Mouse (Mus musculus): Measurements from ENCODE around the gene Rad54l. TPM values are rescaled to one million over a fixed set of nuclear protein-coding genes. Genes with fewer than 3 reads are reported as not detected.
A peak's percentile ranks its signal among the peaks of the same experiment; 100 is the strongest.

Rad54l gene
- polyA plus RNA-seq, 1 experiment from 2014 or later, result 18.8 TPM

GRCm38 (mm10) chr4:116160769-116161168 is 37.3 kb upstream of the Rad54l start:
- WGBS, result 72% methylated on average over 3 of the region's 3 CpGs
- Histone ChIP-seq H3K27ac (ENCODE audit: low read length) (no peak overlapping the region), H3K27me3 (replicated peaks; ENCODE audit: control insufficient read depth, insufficient read depth, low read length) (no peaks in the 10 kb centered on the region), H3K36me3 (ENCODE audit: control insufficient read depth, insufficient read depth) (peaks cover 23% of the 10 kb centered on the region), H3K9ac (replicated peaks; ENCODE audit: low read depth, low read length) (no peak overlapping the region), H3K4me1 (replicated peaks; ENCODE audit: control insufficient read depth, insufficient read depth, low read length) (no peaks in the 10 kb centered on the region; the same call in 1 of the 2 replicates), H3K4me3 (replicated peaks; ENCODE audit: low read length) (no peak overlapping the region), H3K4me2 (ENCODE audit: low read length) (no peak overlapping the region), H3K9me3 (ENCODE audit: control insufficient read depth, low read length) (no peaks in the 10 kb centered on the region)
- ATAC-seq, result peak; percentile 38; the same call in 1 of the 2 replicates

GRCm38 (mm10) chr4:116159912-116160311 is 36.4 kb upstream of the Rad54l start:
- peaks cover 31% of the 10 kb centered on the region for H3K36me3 ChIP-seq (ENCODE audit: control insufficient read depth, insufficient read depth)
- peak; percentile 65 for ATAC-seq
- 55% methylated on average over 3 of the region's 3 CpGs for WGBS
- H3K27ac ChIP-seq (ENCODE audit: low read length), result no peak overlapping the region
- H3K27me3 ChIP-seq (replicated peaks; ENCODE audit: control insufficient read depth, insufficient read depth, low read length), result no peaks in the 10 kb centered on the region
- no peaks in the 10 kb centered on the region for H3K9me3 ChIP-seq (ENCODE audit: control insufficient read depth, low read length)
- H3K9ac ChIP-seq (replicated peaks; ENCODE audit: low read depth, low read length), result peak overlapping the region; percentile 26; the same call in 1 of the 2 replicates
- no peaks in the 10 kb centered on the region; the same call in 1 of the 2 replicates for H3K4me1 ChIP-seq (replicated peaks; ENCODE audit: control insufficient read depth, insufficient read depth, low read length)
- H3K4me3 ChIP-seq (replicated peaks; ENCODE audit: low read length), result no peak overlapping the region
- no peak overlapping the region for H3K4me2 ChIP-seq (ENCODE audit: low read length)

GRCm38 (mm10) chr4:116157882-116158281 is 34.4 kb upstream of the Rad54l start:
- no peak overlapping the region for H3K27ac ChIP-seq (ENCODE audit: low read length)
- no peak overlapping the region for H3K9ac ChIP-seq (replicated peaks; ENCODE audit: low read depth, low read length)
- H3K4me1 ChIP-seq (replicated peaks; ENCODE audit: control insufficient read depth, insufficient read depth, low read length), result no peaks in the 10 kb centered on the region; the same call in 1 of the 2 replicates
- no peaks in the 10 kb centered on the region for H3K9me3 ChIP-seq (ENCODE audit: control insufficient read depth, low read length)
- ATAC-seq, result no peak
- H3K36me3 ChIP-seq (ENCODE audit: control insufficient read depth, insufficient read depth), result peaks cover 48% of the 10 kb centered on the region
- H3K4me3 ChIP-seq (replicated peaks; ENCODE audit: low read length), result no peak overlapping the region
- H3K4me2 ChIP-seq (ENCODE audit: low read length), result no peak overlapping the region
- 89% methylated on average over 2 of the region's 2 CpGs for WGBS
- H3K27me3 ChIP-seq (replicated peaks; ENCODE audit: control insufficient read depth, insufficient read depth, low read length), result no peaks in the 10 kb centered on the region

GRCm38 (mm10) chr4:116152702-116153101 is 29.2 kb upstream of the Rad54l start:
- Histone ChIP-seq H3K4me3 (replicated peaks; ENCODE audit: low read length) (no peak overlapping the region), H3K9me3 (ENCODE audit: control insufficient read depth, low read length) (no peaks in the 10 kb centered on the region), H3K9ac (replicated peaks; ENCODE audit: low read depth, low read length) (no peak overlapping the region), H3K4me2 (ENCODE audit: low read length) (no peak overlapping the region), H3K4me1 (replicated peaks; ENCODE audit: control insufficient read depth, insufficient read depth, low read length) (peaks cover 15% of the 10 kb centered on the region), H3K27ac (ENCODE audit: low read length) (no peak overlapping the region), H3K27me3 (replicated peaks; ENCODE audit: control insufficient read depth, insufficient read depth, low read length) (no peaks in the 10 kb centered on the region), H3K36me3 (ENCODE audit: control insufficient read depth, insufficient read depth) (peaks cover 49% of the 10 kb centered on the region)
- WGBS, result 96% methylated on average over 15 of the region's 15 CpGs
- ATAC-seq, result no peak

DNA sequence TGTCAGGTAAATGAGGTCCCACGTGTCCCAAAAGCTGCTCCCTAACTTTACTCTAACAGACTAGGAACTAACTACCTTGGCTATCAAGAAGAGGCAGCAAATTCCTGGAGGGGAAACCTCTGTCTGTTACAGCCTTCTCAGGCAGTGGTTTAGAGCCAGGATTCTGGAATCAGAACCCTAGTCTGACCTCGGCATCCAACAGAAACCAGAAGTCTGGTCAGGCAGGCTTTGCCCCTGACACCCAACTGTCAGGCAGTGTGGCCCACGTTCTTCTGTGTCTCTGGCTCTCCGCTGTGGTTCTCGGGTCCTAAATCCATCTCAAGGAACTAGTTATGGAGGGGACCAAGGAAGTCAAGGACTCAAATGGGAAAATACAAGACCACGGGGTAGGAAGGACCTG is 27.7 kb upstream of the Rad54l start, which contains the start of gene Lurap1:
TSS of gene Lurap1 (minus strand) at position 101 of the 400 bp plus-strand sequence.
- Histone ChIP-seq H3K27me3 (replicated peaks; ENCODE audit: control insufficient read depth, insufficient read depth, low read length) (no peaks in the 10 kb centered on the region), H3K9ac (replicated peaks; ENCODE audit: low read depth, low read length) (peak within 1 kb of the TSS; percentile 97)
- WGBS, result 76% methylated on average over 6 of the region's 6 CpGs

GRCm38 (mm10) chr4:116150862-116151221 is 27.4 kb upstream of the Rad54l start:
- Histone ChIP-seq H3K4me1 (replicated peaks; ENCODE audit: control insufficient read depth, insufficient read depth, low read length) (peaks cover 15% of the 10 kb centered on the region), H3K27ac (ENCODE audit: low read length) (peak overlapping the region; percentile 82; the same call in 1 of the 2 replicates), H3K36me3 (ENCODE audit: control insufficient read depth, insufficient read depth) (peaks cover 32% of the 10 kb centered on the region), H3K9me3 (ENCODE audit: control insufficient read depth, low read length) (no peaks in the 10 kb centered on the region), H3K4me3 (replicated peaks; ENCODE audit: low read length) (peak overlapping the region; percentile 87), H3K4me2 (ENCODE audit: low read length) (peak overlapping the region; percentile 86), H3K9ac (replicated peaks; ENCODE audit: low read depth, low read length) (peak overlapping the region; percentile 97), H3K27me3 (replicated peaks; ENCODE audit: control insufficient read depth, insufficient read depth, low read length) (no peaks in the 10 kb centered on the region)
- peak; percentile 7 for ATAC-seq
- 18% methylated on average over 4 of the region's 4 CpGs for WGBS

More for the DNA sequence above, 27.7 kb upstream of the Rad54l start, which contains the start of gene Lurap1:
- Histone ChIP-seq H3K36me3 (ENCODE audit: control insufficient read depth, insufficient read depth) (peaks cover 36% of the 10 kb centered on the region), H3K4me2 (ENCODE audit: low read length) (peak within 1 kb of the TSS; percentile 86), H3K4me1 (replicated peaks; ENCODE audit: control insufficient read depth, insufficient read depth, low read length) (peaks cover 15% of the 10 kb centered on the region), H3K4me3 (replicated peaks; ENCODE audit: low read length) (peak within 1 kb of the TSS; percentile 87), H3K9me3 (ENCODE audit: control insufficient read depth, low read length) (no peaks in the 10 kb centered on the region), H3K27ac (ENCODE audit: low read length) (peak within 1 kb of the TSS; percentile 82)
- ATAC-seq, result no peak

GRCm38 (mm10) chr4:116150156-116150861 is 26.8 kb upstream of the Rad54l start:
- peak overlapping the region; percentile 87 for H3K4me3 ChIP-seq (replicated peaks; ENCODE audit: low read length)
- peak; percentile 94 for ATAC-seq
- no peaks in the 10 kb centered on the region for H3K9me3 ChIP-seq (ENCODE audit: control insufficient read depth, low read length)
- H3K9ac ChIP-seq (replicated peaks; ENCODE audit: low read depth, low read length), result peak overlapping the region; percentile 97
- 0% methylated on average over 50 of the region's 73 CpGs for WGBS
- peaks cover 27% of the 10 kb centered on the region for H3K36me3 ChIP-seq (ENCODE audit: control insufficient read depth, insufficient read depth)
- H3K27ac ChIP-seq (ENCODE audit: low read length), result peak overlapping the region; percentile 82
- no peaks in the 10 kb centered on the region for H3K27me3 ChIP-seq (replicated peaks; ENCODE audit: control insufficient read depth, insufficient read depth, low read length)
- peaks cover 15% of the 10 kb centered on the region for H3K4me1 ChIP-seq (replicated peaks; ENCODE audit: control insufficient read depth, insufficient read depth, low read length)
- peak overlapping the region; percentile 86 for H3K4me2 ChIP-seq (ENCODE audit: low read length)

DNA sequence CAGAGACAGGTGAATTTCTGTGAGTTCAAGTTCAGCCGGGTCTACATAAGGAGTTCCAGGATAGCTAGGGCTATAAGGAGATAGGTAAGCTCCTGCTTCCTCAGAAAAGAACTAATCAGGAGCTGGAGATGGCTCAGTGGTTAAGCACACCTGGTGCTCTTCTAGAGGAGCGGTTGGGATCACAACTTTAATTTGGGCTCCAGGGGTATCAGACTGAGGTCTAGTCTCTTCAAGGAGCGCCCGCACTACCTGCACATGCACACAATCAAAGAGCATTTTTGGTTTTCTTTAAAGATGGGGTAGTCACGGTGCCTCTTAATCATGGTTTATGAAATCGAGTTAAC is 26.3 kb upstream of the Rad54l start:
- Histone ChIP-seq H3K4me3 (replicated peaks; ENCODE audit: low read length) (peak overlapping the region; percentile 87), H3K4me2 (ENCODE audit: low read length) (peak overlapping the region; percentile 86), H3K27ac (ENCODE audit: low read length) (peak overlapping the region; percentile 82), H3K36me3 (ENCODE audit: control insufficient read depth, insufficient read depth) (peaks cover 22% of the 10 kb centered on the region), H3K27me3 (replicated peaks; ENCODE audit: control insufficient read depth, insufficient read depth, low read length) (no peaks in the 10 kb centered on the region), H3K9ac (replicated peaks; ENCODE audit: low read depth, low read length) (peak overlapping the region; percentile 97), H3K9me3 (ENCODE audit: control insufficient read depth, low read length) (no peaks in the 10 kb centered on the region), H3K4me1 (replicated peaks; ENCODE audit: control insufficient read depth, insufficient read depth, low read length) (peaks cover 16% of the 10 kb centered on the region)
- peak; percentile 22 for ATAC-seq
- 22% methylated on average over 6 of the region's 6 CpGs for WGBS

DNA sequence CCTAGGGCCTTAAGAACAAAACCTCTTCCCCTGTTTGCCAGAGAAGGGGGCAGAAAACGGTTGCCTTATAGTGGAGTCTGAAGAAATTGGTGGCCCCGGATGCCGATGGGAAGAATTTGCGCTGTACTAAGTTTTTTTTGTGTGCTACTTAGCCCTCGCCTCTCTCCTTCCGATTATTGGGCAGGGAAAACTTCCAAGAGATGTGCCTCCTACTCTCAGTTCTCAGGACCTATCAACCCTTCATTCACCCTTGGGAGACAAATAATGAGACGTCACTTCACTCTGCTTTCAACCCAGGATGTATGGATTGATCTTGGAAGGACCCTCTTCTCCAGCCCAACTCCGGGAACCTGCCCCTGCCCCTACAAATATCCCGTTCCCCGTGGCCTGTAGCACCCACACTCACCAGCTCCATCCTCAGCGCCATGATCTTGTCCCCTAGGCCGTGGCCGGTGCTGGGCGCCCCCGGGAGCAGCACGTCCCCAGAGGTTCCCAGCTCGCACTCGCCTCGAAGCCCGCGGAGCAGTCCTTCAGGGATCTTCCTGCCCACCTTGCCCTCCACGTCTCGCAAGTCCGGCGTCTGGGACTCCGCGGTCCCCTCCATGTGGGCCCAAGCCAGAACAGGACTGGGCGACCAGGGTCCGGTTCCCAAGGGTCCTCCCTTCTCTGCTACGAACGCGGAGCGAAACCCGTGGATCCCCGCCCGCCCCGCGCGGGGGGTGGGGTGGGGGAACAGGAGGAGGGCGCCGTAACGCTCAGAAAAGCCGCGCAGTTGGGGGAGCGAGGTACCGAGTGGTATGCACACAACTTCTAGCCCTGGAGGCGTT is 20.6 kb upstream of the Rad54l start:
- Histone ChIP-seq H3K9me3 (ENCODE audit: control insufficient read depth, low read length) (no peaks in the 10 kb centered on the region), H3K36me3 (ENCODE audit: control insufficient read depth, insufficient read depth) (no peaks in the 10 kb centered on the region), H3K4me3 (replicated peaks; ENCODE audit: low read length) (peak overlapping the region; percentile 77), H3K4me2 (ENCODE audit: low read length) (peak overlapping the region; percentile 95), H3K27ac (ENCODE audit: low read length) (no peak overlapping the region), H3K4me1 (replicated peaks; ENCODE audit: control insufficient read depth, insufficient read depth, low read length) (peaks cover 15% of the 10 kb centered on the region), H3K9ac (replicated peaks; ENCODE audit: low read depth, low read length) (peak overlapping the region; percentile 76), H3K27me3 (replicated peaks; ENCODE audit: control insufficient read depth, insufficient read depth, low read length) (no peaks in the 10 kb centered on the region)
- peak; percentile 79 for ATAC-seq
- WGBS, result under 1% methylated on average over 45 of the region's 47 CpGs
